Mouse (Mus musculus) 3T3-L1 (cell line): ENCODE results near the gene Kat5.

Experiments
- DNase-seq: peaks from one replicate; pipeline ENCODE4 v3.0.0-alpha.2; 2015; ENCODE audit warnings: low read depth, low spot score

Gene Kat5

GRCm38 (mm10) chr19:5609547-5610404 lies at the start of gene Kat5:
Kat5 (minus strand) TSS chr19:5610237.
- peak; percentile 96 for DNase-seq

- no peak for DNase-seq
Measured at GRCm38 (mm10) chr19:5654720-5655298, 44.8 kb upstream of the Kat5 start.

- DNase-seq: no peak
Measured at GRCm38 (mm10) chr19:5653969-5654719, 44.1 kb upstream of the Kat5 start.

GRCm38 (mm10) chr19:5652570-5652969 lies 42.5 kb upstream of the Kat5 start:
- no peak for DNase-seq

GRCm38 (mm10) chr19:5651502-5652274 lies 41.7 kb upstream of the Kat5 start:
- no peak for DNase-seq

GRCm38 (mm10) chr19:5649298-5649741 lies 39.3 kb upstream of the Kat5 start:
- DNase-seq: no peak

GRCm38 (mm10) chr19:5648401-5649297 lies 38.6 kb upstream of the Kat5 start:
- peak; percentile 79 for DNase-seq

GRCm38 (mm10) chr19:5647791-5648190 lies 37.8 kb upstream of the Kat5 start:
- DNase-seq: no peak

- no peak for DNase-seq
Measured at GRCm38 (mm10) chr19:5646731-5647330, 36.8 kb upstream of the Kat5 start.

- DNase-seq: no peak
Measured at GRCm38 (mm10) chr19:5645280-5645679, 35.2 kb upstream of the Kat5 start.

- DNase-seq: no peak
Measured at GRCm38 (mm10) chr19:5641641-5642040, 31.6 kb upstream of the Kat5 start.

- no peak for DNase-seq
Measured at GRCm38 (mm10) chr19:5641021-5641420, 31.0 kb upstream of the Kat5 start.

GRCm38 (mm10) chr19:5640339-5640738 lies 30.3 kb upstream of the Kat5 start:
- no peak for DNase-seq

- DNase-seq: no peak
Measured at GRCm38 (mm10) chr19:5638416-5639005, 28.5 kb upstream of the Kat5 start.

GRCm38 (mm10) chr19:5637069-5638047 lies 27.3 kb upstream of the Kat5 start, which contains the start of gene Rela:
Rela (plus strand) TSS chr19:5637483.
- peak; percentile 89 for DNase-seq

- no peak for DNase-seq
Measured at GRCm38 (mm10) chr19:5636571-5637041, 26.6 kb upstream of the Kat5 start.

- DNase-seq: no peak
Measured at GRCm38 (mm10) chr19:5636036-5636570, 26.1 kb upstream of the Kat5 start.

GRCm38 (mm10) chr19:5632120-5632519 lies 22.1 kb upstream of the Kat5 start:
- no peak for DNase-seq
